Mouse (Mus musculus): ENCODE data around the gene Nipa1. TPM values are rescaled to one million over a fixed set of nuclear protein-coding genes. Genes with fewer than 3 reads are reported as not detected.

The Nipa1 gene
- polyA plus RNA-seq, 1 experiment = 6.1 TPM

GRCm38 (mm10) chr7:55968258-55968901, 51.4 kb downstream of the Nipa1 start:
- Histone ChIP-seq H3K4me1 (ENCODE audit: control insufficient read depth, insufficient read depth, low read length) (peaks cover 1% of the 10 kb centered on the region), H3K4me3 (replicated peaks; ENCODE audit: control insufficient read depth, low read depth, low read length) (peak overlapping the region; percentile 65), H3K27ac (ENCODE audit: control insufficient read depth, insufficient read depth, low read depth, low read length, poor library complexity) (peak overlapping the region; percentile 77)
- TF ChIP-seq CTCF (IDR thresholded peaks at IDR 0.05; ENCODE audit: control insufficient read depth, insufficient read depth, low read length) (no peak), POLR2A (IDR thresholded peaks at IDR 0.05; ENCODE audit: borderline replicate concordance, control insufficient read depth, low read depth, low read length) (0 out of 2 replicates have a peak, but pooled peaks have one; percentile 13)
- WGBS = under 1% methylated on average over 16 of the region's 16 CpGs

GRCm38 (mm10) chr7:55966866-55967460, 52.8 kb downstream of the Nipa1 start:
- H3K27ac ChIP-seq (ENCODE audit: control insufficient read depth, insufficient read depth, low read depth, low read length, poor library complexity) = no peak overlapping the region
- no peak for TF ChIP-seq CTCF (IDR thresholded peaks at IDR 0.05; ENCODE audit: control insufficient read depth, insufficient read depth, low read length)
- no peak for TF ChIP-seq POLR2A (IDR thresholded peaks at IDR 0.05; ENCODE audit: borderline replicate concordance, control insufficient read depth, low read depth, low read length)
- no peak overlapping the region for H3K4me3 ChIP-seq (replicated peaks; ENCODE audit: control insufficient read depth, low read depth, low read length)
- H3K4me1 ChIP-seq (ENCODE audit: control insufficient read depth, insufficient read depth, low read length) = peaks cover 1% of the 10 kb centered on the region
- WGBS = 59% methylated on average over 3 of the region's 3 CpGs

- peak within 1 kb of the TSS; percentile 90 for H3K4me3 ChIP-seq (replicated peaks; ENCODE audit: control insufficient read depth, low read depth, low read length)
- WGBS = under 1% methylated on average over 70 of the region's 70 CpGs
- TF ChIP-seq POLR2A (IDR thresholded peaks at IDR 0.05; ENCODE audit: borderline replicate concordance, control insufficient read depth, low read depth, low read length) (peak; percentile 83; the same call in 1 of the 2 replicates), CTCF (IDR thresholded peaks at IDR 0.05; ENCODE audit: control insufficient read depth, insufficient read depth, low read length) (no peak)
- H3K27ac ChIP-seq (ENCODE audit: control insufficient read depth, insufficient read depth, low read depth, low read length, poor library complexity) = peak within 1 kb of the TSS; percentile 95
- 0 out of 2 replicates have a peak, but pooled peaks cover 1% of the 10 kb centered on the region for H3K4me1 ChIP-seq (ENCODE audit: control insufficient read depth, insufficient read depth, low read length)
Measured at GRCm38 (mm10) chr7:55962004-55962908, 57.5 kb downstream of the Nipa1 start, which contains the start of gene Nipa2. Gene Nipa2, minus strand, starts transcription at chr7:55962476.

- 90% methylated on average over 1 of the region's 1 CpGs for WGBS
- no peak overlapping the region for H3K27ac ChIP-seq (ENCODE audit: control insufficient read depth, insufficient read depth, low read depth, low read length, poor library complexity)
- no peak overlapping the region for H3K4me3 ChIP-seq (replicated peaks; ENCODE audit: control insufficient read depth, low read depth, low read length)
- 0 out of 2 replicates have a peak, but pooled peaks cover 1% of the 10 kb centered on the region for H3K4me1 ChIP-seq (ENCODE audit: control insufficient read depth, insufficient read depth, low read length)
- TF ChIP-seq CTCF (IDR thresholded peaks at IDR 0.05; ENCODE audit: control insufficient read depth, insufficient read depth, low read length) (no peak), POLR2A (IDR thresholded peaks at IDR 0.05; ENCODE audit: borderline replicate concordance, control insufficient read depth, low read depth, low read length) (no peak)
Measured at GRCm38 (mm10) chr7:55960506-55960905, 59.2 kb downstream of the Nipa1 start.

GRCm38 (mm10) chr7:55959801-55960200, 60.0 kb downstream of the Nipa1 start:
- 90% methylated on average over 3 of the region's 3 CpGs for WGBS
- H3K4me3 ChIP-seq (replicated peaks; ENCODE audit: control insufficient read depth, low read depth, low read length) = no peak overlapping the region
- 0 out of 2 replicates have a peak, but pooled peaks cover 1% of the 10 kb centered on the region for H3K4me1 ChIP-seq (ENCODE audit: control insufficient read depth, insufficient read depth, low read length)
- TF ChIP-seq CTCF (IDR thresholded peaks at IDR 0.05; ENCODE audit: control insufficient read depth, insufficient read depth, low read length) = no peak
- TF ChIP-seq POLR2A (IDR thresholded peaks at IDR 0.05; ENCODE audit: borderline replicate concordance, control insufficient read depth, low read depth, low read length) = no peak
- H3K27ac ChIP-seq (ENCODE audit: control insufficient read depth, insufficient read depth, low read depth, low read length, poor library complexity) = no peak overlapping the region

- no peak overlapping the region for H3K27ac ChIP-seq (ENCODE audit: control insufficient read depth, insufficient read depth, low read depth, low read length, poor library complexity)
- no peak overlapping the region for H3K4me3 ChIP-seq (replicated peaks; ENCODE audit: control insufficient read depth, low read depth, low read length)
- 0 out of 2 replicates have a peak, but pooled peaks cover 1% of the 10 kb centered on the region for H3K4me1 ChIP-seq (ENCODE audit: control insufficient read depth, insufficient read depth, low read length)
- TF ChIP-seq POLR2A (IDR thresholded peaks at IDR 0.05; ENCODE audit: borderline replicate concordance, control insufficient read depth, low read depth, low read length) (no peak), CTCF (IDR thresholded peaks at IDR 0.05; ENCODE audit: control insufficient read depth, insufficient read depth, low read length) (no peak)
- 84% methylated on average over 4 of the region's 4 CpGs for WGBS
Measured at GRCm38 (mm10) chr7:55957916-55958315, 61.8 kb downstream of the Nipa1 start.

GRCm38 (mm10) chr7:55957178-55957577, 62.6 kb downstream of the Nipa1 start:
- Histone ChIP-seq H3K4me3 (replicated peaks; ENCODE audit: control insufficient read depth, low read depth, low read length) (no peak overlapping the region), H3K27ac (ENCODE audit: control insufficient read depth, insufficient read depth, low read depth, low read length, poor library complexity) (no peak overlapping the region), H3K4me1 (ENCODE audit: control insufficient read depth, insufficient read depth, low read length) (0 out of 2 replicates have a peak, but pooled peaks cover 1% of the 10 kb centered on the region)
- TF ChIP-seq POLR2A (IDR thresholded peaks at IDR 0.05; ENCODE audit: borderline replicate concordance, control insufficient read depth, low read depth, low read length) = no peak
- no peak for TF ChIP-seq CTCF (IDR thresholded peaks at IDR 0.05; ENCODE audit: control insufficient read depth, insufficient read depth, low read length)
- 47% methylated on average over 3 of the region's 3 CpGs for WGBS
